Mouse (Mus musculus) hindbrain, embryonic 10.5 days (tissue): ENCODE measurements around the gene Hist1h2bj. TPM values are rescaled to one million over a fixed set of nuclear protein-coding genes. Genes with fewer than 3 reads are reported as not detected.
"Not testable (repeated sequence)": the region's sequence is repeated elsewhere in the genome, so short reads cannot be mapped to it uniquely, and the experiment has no call there.

Source experiments
- DNase-seq: peaks from one replicate; pipeline ENCODE4 v3.0.0-alpha.2; 2017; ENCODE audit warnings: low spot score
- H3K27ac ChIP-seq: fragments of 300-500 bp; sonication (generic); 2 replicates; pipeline ENCODE4 v1.5.1; 2016; ENCODE audit warnings: mild to moderate bottlenecking, moderate library complexity
- H3K27me3 ChIP-seq: fragments of 300-500 bp; sonication (generic); 2 replicates; pipeline ENCODE4 v1.6.1; 2016; ENCODE audit warnings: mild to moderate bottlenecking; ENCODE audit not compliant: poor library complexity, insufficient read depth, severe bottlenecking
- H3K36me3 ChIP-seq: fragments of 300-500 bp; sonication (generic); 2 replicates; pipeline ENCODE4 v1.6.1; 2016; ENCODE audit warnings: mild to moderate bottlenecking, moderate library complexity
- H3K4me1 ChIP-seq: fragments of 300-500 bp; sonication (generic); replicated peaks from 2 replicates; pipeline ENCODE4 v1.6.1; 2016; ENCODE audit warnings: mild to moderate bottlenecking
- H3K4me3 ChIP-seq: fragments of 300-500 bp; sonication (generic); 2 replicates; pipeline ENCODE4 v1.5.1; 2016; ENCODE audit warnings: mild to moderate bottlenecking, moderate library complexity
- H3K9me3 ChIP-seq: fragments of 300-500 bp; sonication (generic); 2 replicates; pipeline ENCODE4 v1.6.1; 2016; ENCODE audit warnings: mild to moderate bottlenecking, moderate library complexity
- WGBS: fragments of 180-500 bp; shearing (Covaris S2); methylation state at CpG from one replicate; pipeline ENCODE4 v1.1.7; 2016; 5-methylcytosine and 5-hydroxymethylcytosine counted together
- polyA plus RNA-seq: library from polyadenylated mRNA; unstranded; fragments of >200 nt; fragmentation: Nextera tagmentation; extraction: Ambion mirVana; gene quantifications from 2 replicates; pipeline ENCODE4 v1.2.1, GENCODE M21; 2016

Hist1h2bj gene
- polyA plus RNA-seq, 1 experiment from 2014 or later, result 15.5 TPM

DNA sequence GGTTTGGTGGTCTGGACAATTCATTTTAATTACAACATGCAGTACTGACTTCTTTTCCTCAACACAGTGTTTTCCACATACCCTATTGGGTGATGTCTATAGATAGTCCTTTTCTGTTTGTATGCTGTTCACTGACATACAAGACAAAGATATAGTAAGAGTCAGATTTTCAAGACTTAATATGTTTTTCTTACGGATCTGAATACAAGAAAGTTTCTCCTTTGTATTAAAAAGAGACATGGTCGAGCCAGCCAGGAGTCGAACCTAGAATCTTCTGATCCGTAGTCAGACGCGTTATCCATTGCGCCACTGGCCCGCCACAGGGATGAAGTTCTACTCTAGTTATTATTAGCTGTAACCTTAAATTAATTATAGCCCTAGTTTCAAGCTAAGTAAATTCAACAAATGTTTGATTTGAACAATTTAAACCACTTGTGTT lies 22.1 kb upstream of the Hist1h2bj start:
- peaks cover 16% of the 10 kb centered on the region for H3K4me1 ChIP-seq
- under 1% methylated on average over 8 of the region's 8 CpGs for WGBS
- H3K9me3 ChIP-seq, result no peaks in the 10 kb centered on the region
- no peaks in the 10 kb centered on the region for H3K36me3 ChIP-seq
- H3K27me3 ChIP-seq, result peaks cover 42% of the 10 kb centered on the region
- H3K4me3 ChIP-seq, result peak overlapping the region; percentile 60
- no peak overlapping the region for H3K27ac ChIP-seq
- DNase-seq, result peak; percentile 63

DNA sequence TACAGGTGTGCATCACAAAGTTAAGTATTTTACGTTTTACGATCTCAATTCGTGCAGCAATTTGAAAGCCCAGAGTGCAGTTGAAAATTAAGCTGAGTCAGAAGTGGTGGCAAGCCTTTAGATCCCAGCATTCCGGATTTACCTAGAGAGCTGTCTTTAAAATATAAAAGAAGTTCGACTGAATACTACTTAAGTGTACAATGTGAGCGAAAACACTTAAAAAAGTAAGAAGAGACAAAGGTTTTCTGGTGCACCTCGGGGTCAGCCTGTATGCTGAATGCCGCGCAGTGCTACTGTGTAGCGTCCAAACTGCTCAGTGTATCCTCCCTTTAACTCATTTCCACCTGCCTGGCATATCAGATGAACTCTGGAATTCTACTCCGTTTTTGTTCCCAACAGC lies 21.4 kb upstream of the Hist1h2bj start:
- no peak for DNase-seq
- Histone ChIP-seq H3K27ac (0 out of 2 replicates have a peak overlapping the region, but pooled peaks have one; percentile 12), H3K36me3 (no peaks in the 10 kb centered on the region), H3K9me3 (no peaks in the 10 kb centered on the region), H3K4me3 (peak overlapping the region; percentile 60), H3K4me1 (peaks cover 18% of the 10 kb centered on the region), H3K27me3 (peaks cover 36% of the 10 kb centered on the region)
- WGBS, result under 1% methylated on average over 11 of the region's 11 CpGs

DNA sequence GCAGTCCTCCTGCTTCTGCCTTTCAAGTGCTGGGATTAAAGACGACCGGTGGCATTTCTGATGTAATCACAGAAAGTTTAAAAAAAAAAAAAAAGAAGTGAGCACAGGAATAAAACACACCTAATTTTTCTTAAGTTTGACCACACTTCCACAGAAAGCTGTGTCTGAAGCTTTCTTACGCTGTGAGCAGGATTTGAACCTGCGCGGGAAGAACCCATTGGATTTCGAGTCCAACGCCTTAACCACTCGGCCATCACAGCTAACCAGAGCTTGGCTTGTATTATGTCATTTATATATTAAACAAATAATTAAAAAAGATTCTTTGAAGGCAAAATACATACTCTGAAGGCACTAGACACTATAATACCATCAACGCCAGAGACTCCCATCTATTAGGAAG lies 20.8 kb upstream of the Hist1h2bj start:
- H3K4me3 ChIP-seq, result peak overlapping the region; percentile 60
- DNase-seq, result peak; percentile 86
- peaks cover 18% of the 10 kb centered on the region for H3K4me1 ChIP-seq
- H3K36me3 ChIP-seq, result no peaks in the 10 kb centered on the region
- peaks cover 35% of the 10 kb centered on the region for H3K27me3 ChIP-seq
- no peaks in the 10 kb centered on the region for H3K9me3 ChIP-seq
- no peak overlapping the region for H3K27ac ChIP-seq
- WGBS, result under 1% methylated on average over 9 of the region's 9 CpGs

DNA sequence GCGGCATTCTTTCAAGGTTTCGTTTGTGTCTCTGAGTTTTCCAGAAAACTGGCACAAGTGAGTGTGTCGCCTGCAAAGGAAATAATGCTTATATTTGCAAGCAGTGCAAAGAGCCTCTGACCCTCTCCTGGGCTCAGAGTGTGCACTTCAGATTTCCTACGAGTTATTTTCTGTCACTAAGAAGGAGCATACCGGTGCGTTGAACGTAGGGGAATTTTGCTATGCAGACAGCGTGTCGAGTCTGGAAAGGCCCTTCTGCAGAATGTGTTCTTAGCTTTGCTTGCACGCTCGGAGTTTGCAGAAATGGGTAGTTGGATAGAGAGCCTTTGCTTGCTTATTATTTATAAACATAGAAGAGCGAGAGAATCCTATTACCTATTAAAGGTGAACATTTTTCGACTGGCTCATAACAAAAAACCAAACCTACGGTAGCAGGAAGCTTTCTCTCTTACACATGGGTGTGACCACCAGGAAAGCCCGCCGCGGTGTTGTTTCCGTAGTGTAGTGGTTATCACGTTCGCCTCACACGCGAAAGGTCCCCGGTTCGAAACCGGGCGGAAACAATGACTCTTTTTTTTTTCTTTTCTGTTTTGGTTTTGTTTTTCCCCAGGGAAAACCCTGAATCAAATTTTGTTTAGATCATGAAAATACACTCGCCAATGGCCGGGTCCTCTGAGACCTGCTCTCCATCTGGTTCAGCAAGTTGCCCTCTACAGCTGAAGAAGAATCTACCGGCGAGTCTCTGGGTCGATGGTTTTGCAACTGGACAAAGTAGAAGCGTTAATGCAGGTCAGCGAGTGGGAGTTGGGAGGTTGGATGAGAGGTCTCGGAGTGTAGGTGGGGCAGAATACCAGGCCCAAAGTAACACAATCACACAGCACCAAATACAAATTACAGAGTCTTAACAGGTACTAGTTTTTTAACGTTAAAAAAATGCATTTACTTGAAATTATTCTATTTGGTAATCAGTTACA lies 16.7 kb upstream of the Hist1h2bj start:
- peaks cover 15% of the 10 kb centered on the region for H3K4me1 ChIP-seq
- H3K36me3 ChIP-seq, result no peaks in the 10 kb centered on the region
- WGBS, result 1% methylated on average over 35 of the region's 35 CpGs
- no peaks in the 10 kb centered on the region for H3K9me3 ChIP-seq
- DNase-seq, result peak; percentile 90
- peak overlapping the region; percentile 62 for H3K4me3 ChIP-seq
- H3K27me3 ChIP-seq, result no peaks in the 10 kb centered on the region
- H3K27ac ChIP-seq, result peak overlapping the region; percentile 79

DNA sequence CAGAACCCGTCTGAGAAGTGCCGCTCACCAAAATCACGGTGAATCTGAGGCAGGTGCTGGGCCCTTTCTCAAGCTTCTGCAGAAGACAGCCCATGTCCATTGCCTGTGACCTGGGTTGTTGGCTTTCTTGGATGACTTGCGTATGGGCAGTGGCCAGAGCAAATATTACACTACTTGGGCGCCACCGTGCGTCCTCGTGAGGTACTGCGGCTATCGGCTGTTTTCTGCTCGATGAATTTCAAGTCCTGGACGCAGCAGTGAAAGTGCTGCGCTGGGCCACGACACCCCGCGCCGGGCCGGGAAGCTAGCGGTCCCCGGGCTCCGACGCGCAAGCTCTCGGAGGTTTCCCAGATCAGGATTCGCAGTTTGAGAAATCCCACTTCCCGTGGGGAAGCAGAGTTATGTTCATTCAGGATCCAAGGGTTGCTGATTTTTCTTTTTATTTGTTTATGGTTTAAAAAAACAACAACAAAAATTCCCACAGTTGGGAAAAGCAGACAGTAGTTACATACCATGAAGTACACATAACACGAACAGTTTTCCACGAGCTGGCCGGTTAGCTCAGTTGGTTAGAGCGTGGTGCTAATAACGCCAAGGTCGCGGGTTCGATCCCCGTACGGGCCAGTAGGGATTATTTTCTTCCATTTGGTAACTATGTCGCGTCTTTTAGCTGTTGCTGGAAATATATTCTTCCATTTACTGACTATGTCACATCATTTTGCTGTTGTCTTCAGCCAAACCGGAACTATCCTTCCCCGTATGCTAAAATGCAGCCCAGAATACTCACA lies 14.1 kb upstream of the Hist1h2bj start:
- Histone ChIP-seq H3K9me3 (no peaks in the 10 kb centered on the region), H3K4me3 (peak overlapping the region; percentile 59), H3K4me1 (peaks cover 16% of the 10 kb centered on the region), H3K27me3 (no peaks in the 10 kb centered on the region), H3K36me3 (no peaks in the 10 kb centered on the region), H3K27ac (peak overlapping the region; percentile 86)
- under 1% methylated on average over 40 of the region's 40 CpGs for WGBS
- DNase-seq, result peak; percentile 96

DNA sequence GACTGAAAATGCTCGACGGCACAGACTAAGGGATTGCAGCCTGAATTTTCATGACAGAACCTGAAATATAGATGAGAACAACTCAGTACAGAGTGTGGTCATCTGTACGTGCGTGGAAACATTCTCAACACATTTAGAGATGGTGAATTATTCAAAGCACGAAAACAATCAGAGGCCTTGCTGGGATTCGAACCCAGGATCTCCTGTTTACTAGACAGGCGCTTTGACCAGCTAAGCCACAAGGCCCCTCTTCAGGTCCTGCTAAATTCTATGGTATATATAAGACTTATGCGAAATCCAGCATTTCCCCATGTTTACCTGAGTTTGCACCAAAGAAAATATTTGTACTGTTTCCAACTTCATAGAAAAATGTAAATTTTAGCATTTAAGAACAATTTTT lies 13.1 kb upstream of the Hist1h2bj start:
- Histone ChIP-seq H3K27me3 (no peaks in the 10 kb centered on the region), H3K4me1 (peaks cover 27% of the 10 kb centered on the region), H3K4me3 (no peak overlapping the region), H3K36me3 (no peaks in the 10 kb centered on the region), H3K9me3 (no peaks in the 10 kb centered on the region), H3K27ac (no peak overlapping the region)
- 31% methylated on average over 8 of the region's 8 CpGs for WGBS
- peak; percentile 55 for DNase-seq

DNA sequence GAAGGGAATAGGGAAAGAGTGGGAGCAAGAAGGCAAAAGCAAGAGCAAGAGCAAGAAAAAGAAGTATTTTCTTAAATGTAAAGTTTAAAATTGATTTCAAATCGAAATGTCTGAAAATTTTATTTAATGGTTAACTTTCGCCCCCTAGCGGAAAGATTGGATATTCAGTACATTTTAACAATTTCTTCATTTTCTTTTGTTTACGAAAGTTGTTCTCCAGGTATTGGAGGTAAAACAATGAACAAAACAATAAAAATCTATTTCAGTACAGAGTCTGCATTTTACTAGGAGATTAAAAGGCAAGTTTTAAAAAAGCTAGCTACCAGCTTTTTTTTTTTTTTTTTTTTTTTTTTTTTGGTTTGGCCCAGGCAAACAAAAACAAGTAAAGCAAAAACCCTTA lies 12.5 kb upstream of the Hist1h2bj start:
- Histone ChIP-seq H3K36me3 (no peaks in the 10 kb centered on the region), H3K27ac (no peak overlapping the region), H3K27me3 (no peaks in the 10 kb centered on the region), H3K9me3 (no peaks in the 10 kb centered on the region), H3K4me3 (no peak overlapping the region), H3K4me1 (peaks cover 26% of the 10 kb centered on the region)
- WGBS, result 20% methylated on average over 4 of the region's 4 CpGs
- DNase-seq, result no peak

DNA sequence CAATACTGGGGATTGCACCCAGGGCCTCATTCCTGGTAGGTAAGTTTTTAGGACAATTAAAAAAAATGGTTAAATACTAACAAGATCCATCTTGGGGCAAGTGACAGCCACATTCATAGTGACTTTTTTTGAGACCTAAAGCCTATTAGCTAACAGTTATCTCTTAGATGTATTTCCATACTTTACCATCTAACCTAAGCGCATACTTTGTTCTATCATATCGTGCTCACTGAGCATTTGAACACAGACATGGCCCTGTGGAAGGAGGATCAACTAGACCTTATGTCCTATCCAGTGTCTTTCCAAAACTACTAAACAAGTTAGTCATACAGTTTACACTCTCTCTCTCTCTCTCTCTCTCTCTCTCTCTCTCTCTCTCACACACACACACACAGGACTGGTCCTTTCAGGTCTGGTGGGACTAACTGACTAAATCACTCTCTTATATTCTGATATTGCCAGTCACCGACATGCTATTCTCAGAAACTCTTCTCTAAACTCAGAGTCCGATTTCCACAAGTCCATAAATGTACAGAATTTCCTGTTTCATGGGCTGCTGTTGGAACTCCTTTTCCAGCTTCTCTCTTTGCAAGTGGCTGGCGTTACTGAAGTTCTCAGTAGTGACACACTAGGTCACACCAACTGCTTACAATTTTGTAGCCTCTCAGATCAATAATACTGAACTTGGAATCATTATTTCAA lies 9.1 kb upstream of the Hist1h2bj start:
- Histone ChIP-seq H3K4me1 (peaks cover 25% of the 10 kb centered on the region), H3K27me3 (no peaks in the 10 kb centered on the region), H3K9me3 (no peaks in the 10 kb centered on the region), H3K36me3 (no peaks in the 10 kb centered on the region), H3K27ac (peak overlapping the region; percentile 87), H3K4me3 (peak overlapping the region; percentile 57)
- DNase-seq, result no peak
- 62% methylated on average over 5 of the region's 5 CpGs for WGBS

DNA sequence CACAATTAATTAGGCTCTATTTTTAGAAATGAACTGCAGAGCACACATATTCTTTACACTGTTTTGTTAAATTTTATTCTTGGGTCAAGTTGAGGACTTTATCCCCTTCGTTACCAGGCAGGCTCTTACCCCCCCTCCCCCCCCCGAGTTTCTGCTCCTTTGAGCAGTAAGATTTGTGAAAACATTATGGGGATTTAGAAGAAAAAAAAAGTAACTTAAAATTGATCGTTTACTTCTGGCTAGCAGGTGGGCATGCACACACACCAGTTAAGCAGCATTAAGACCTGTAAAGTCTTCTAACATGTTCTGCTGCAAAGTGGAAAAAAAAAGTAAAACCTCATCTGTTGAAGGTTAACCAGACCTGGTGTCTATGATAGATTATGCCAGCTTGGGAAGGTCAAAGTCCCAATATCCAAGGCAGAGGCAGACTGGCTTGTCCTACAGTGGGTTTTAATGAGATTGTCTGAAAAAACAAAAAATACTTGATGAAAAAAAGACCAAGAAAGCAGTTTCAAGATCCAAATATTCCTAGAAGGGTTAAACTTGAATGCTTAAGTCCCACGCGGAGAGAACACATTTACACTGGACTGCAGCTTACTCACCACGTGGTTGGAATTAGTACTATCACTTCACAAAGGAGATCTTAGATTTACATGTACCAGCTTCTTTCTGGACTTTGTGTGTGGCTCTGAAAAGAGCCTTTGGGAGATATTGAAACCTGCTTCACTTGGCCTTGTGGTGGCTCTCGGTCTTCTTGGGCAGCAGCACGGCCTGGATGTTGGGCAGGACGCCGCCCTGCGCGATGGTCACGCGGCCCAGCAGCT lies 8.4 kb upstream of the Hist1h2bj start:
- under 1% methylated on average over 14 of the region's 14 CpGs for whole genome bisulfite sequencing
- peak; percentile 44 for DNase-seq
- no peaks in the 10 kb centered on the region for H3K27me3 ChIP-seq
- no peaks in the 10 kb centered on the region for H3K36me3 ChIP-seq
- peak overlapping the region; percentile 87 for H3K27ac ChIP-seq
- H3K9me3 ChIP-seq, result no peaks in the 10 kb centered on the region
- peak overlapping the region; percentile 57 for H3K4me3 ChIP-seq
- H3K4me1 ChIP-seq, result peaks cover 25% of the 10 kb centered on the region

DNA sequence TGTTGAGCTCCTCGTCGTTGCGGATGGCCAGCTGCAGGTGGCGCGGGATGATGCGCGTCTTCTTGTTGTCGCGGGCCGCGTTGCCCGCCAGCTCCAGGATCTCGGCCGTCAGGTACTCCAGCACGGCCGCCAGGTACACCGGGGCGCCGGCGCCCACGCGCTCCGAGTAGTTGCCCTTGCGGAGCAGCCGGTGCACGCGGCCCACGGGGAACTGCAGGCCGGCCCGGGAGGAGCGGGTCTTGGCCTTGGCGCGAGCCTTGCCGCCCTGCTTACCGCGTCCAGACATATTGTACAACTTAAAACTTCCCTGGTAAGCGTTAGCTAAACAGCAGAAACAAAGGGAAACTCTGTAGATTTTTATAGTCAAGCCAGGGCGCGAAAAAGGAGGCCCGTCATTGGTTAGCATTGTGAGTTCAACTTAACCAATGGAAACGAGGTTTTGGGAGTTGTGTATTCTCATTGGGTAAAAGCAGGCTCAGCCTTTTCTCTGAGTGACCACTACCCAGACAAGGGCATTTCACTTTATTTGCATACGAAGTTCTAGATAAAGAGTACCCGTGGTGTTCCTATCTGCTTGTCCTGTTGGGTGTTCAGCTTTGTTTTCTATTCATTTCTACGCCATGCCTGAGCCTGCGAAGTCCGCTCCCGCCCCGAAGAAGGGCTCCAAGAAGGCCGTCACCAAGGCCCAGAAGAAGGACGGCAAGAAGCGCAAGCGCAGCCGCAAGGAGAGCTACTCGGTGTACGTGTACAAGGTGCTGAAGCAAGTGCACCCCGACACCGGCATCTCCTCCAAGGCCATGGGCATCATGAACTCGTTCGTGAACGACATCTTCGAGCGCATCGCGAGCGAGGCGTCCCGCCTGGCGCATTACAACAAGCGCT lies 7.5 kb upstream of the Hist1h2bj start, which contains the start of the genes Hist1h2ah and Hist1h2bk:
Hist1h2ah (minus strand) TSS at position 302 of the 882 bp plus-strand sequence.
Hist1h2bk (plus strand) TSS at position 604 of the 882 bp plus-strand sequence.
- peak; percentile 88 for DNase-seq
- H3K9me3 ChIP-seq, H3K27me3 ChIP-seq, H3K36me3 ChIP-seq: not testable (repeated sequence)
- Histone ChIP-seq H3K4me1 (peaks cover 34% of the 10 kb centered on the region), H3K27ac (peak within 1 kb of the TSS; percentile 94), H3K4me3 (peak within 1 kb of the TSS; percentile 57)
- WGBS, result 0% methylated on average over 33 of the region's 69 CpGs
